Mouse (Mus musculus) cortical plate, adult 2 months (tissue): Measurements from ENCODE around the gene Sec22b.

Source experiments
- CTCF ChIP-seq: fragments of 200-500 bp; IDR thresholded peaks from 2 replicates; pipeline ENCODE4 v1.5.1; 2011; ENCODE audit warnings: mild to moderate bottlenecking, control low read depth, low read length; ENCODE audit not compliant: insufficient read depth; ENCODE audit errors: extremely low read depth
- POLR2A ChIP-seq: fragments of 200-500 bp; IDR thresholded peaks from 2 replicates; pipeline ENCODE4 v1.6.1; 2011; ENCODE audit warnings: mild to moderate bottlenecking, low read length, control low read depth; ENCODE audit not compliant: insufficient read depth; ENCODE audit errors: extremely low read depth

DNA sequence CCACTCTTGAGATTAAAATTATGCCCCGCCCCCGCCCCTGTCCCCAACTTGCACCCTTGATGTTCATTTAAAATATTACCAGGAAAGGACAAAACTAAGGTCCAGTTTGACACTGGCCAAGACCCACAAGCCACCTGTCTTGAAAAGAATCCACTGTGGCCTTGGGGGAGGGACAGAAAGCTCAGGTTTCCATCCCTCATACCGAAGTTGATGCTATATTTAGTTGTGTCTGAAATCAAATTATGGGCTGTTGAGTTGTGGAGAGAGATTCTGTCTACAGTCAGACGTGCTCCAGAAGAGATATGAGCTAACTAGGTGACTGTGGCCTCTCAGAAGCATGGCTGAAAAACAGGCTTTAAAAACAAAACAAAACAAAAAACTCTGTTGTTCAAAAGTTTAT lies 31.3 kb upstream of the Sec22b start:
- TF ChIP-seq POLR2A (no peak), CTCF (no peak)
